Comparison of ENCODE assay signal across 18 mouse cellular contexts in the genomic region with DNA sequence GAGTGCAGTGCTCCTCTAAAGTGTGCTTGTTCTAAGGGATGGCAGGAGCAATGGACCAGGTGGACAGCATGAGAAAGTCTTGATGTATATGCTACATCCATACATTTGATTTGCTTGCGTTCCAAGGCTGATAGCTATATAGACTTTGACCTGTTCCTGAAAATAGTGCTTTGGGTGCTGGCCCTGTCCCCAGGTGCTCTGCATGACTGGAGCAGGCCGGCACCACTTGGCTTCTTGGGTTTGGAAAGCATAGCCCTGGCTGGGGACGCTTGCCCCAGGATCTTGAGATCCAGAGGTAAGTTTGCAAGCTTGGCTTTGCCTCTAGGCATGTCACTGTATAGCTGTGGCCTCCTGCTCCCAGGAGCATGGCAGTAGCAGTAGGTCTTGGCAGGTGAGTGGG. TPM values are rescaled to one million over a fixed set of nuclear protein-coding genes. Genes with fewer than 3 reads are reported as not detected.
DNase-seq lines count a peak whose midpoint lies in the region; ATAC-seq and TF ChIP-seq lines count a peak whose summit lies in the region.
"Had no signal": no experiment of that assay in that cellular context is flagged by ENCODE, and none has a peak within 500 bp of the region (broad histone marks: within the 10 kb centered on the region; RNA-seq: fewer than 3 reads in every experiment).

No protein-coding gene starts in this region.

- TF ChIP-seq CTCF in small intestine, adult 2 months (IDR thresholded peaks at IDR 0.05; ENCODE audit: extremely low read depth, insufficient read length, insufficient replicate concordance, low read depth, low read length): no peak

- H3K4me3 ChIP-seq in kidney, embryonic 14.5 days (ENCODE audit: low read length): no peak overlapping the region
- H3K4me3 ChIP-seq in liver, embryonic 13.5 days (replicated peaks): no peak overlapping the region
- no peak overlapping the region for H3K4me3 ChIP-seq in liver, embryonic 11.5 days (ENCODE audit: low read depth, low read length)
- H3K4me3 ChIP-seq in intestine, embryonic 16.5 days (ENCODE audit: low read length): no peak overlapping the region
- no peak overlapping the region for H3K4me3 ChIP-seq in small intestine, adult 2 months (ENCODE audit: low read depth, low read length)
- H3K4me3 ChIP-seq: embryonic facial prominence, embryonic 12.5 days; forebrain, embryonic 15.5 days; heart, embryonic 12.5 days; hindbrain, embryonic 10.5 days had no signal

- H3K27ac ChIP-seq in kidney, embryonic 14.5 days (ENCODE audit: low read depth, low read length): no peak overlapping the region
- no peak overlapping the region for H3K27ac ChIP-seq in liver, embryonic 13.5 days
- H3K27ac ChIP-seq in liver, embryonic 11.5 days (ENCODE audit: low read depth, low read length): no peak overlapping the region
- H3K27ac ChIP-seq in intestine, embryonic 16.5 days (ENCODE audit: low read length): 0 out of 2 replicates have a peak overlapping the region, but pooled peaks have one; percentile 20
- peak overlapping the region; percentile 72 for H3K27ac ChIP-seq in small intestine, adult 2 months (ENCODE audit: insufficient read depth, low read depth, low read length)
- H3K27ac ChIP-seq: embryonic facial prominence, embryonic 12.5 days; forebrain, embryonic 15.5 days; hindbrain, embryonic 10.5 days; hindbrain, embryonic 14.5 days had no signal

- H3K9ac ChIP-seq in kidney, embryonic 14.5 days (ENCODE audit: low read depth, low read length): no peak overlapping the region
- 0 out of 2 replicates have a peak overlapping the region, but pooled peaks have one; percentile 3 for H3K9ac ChIP-seq in liver, embryonic 13.5 days
- no peak overlapping the region for H3K9ac ChIP-seq in liver, embryonic 11.5 days (ENCODE audit: low read depth, low read length)
- H3K9ac ChIP-seq in intestine, embryonic 16.5 days (ENCODE audit: low read depth, low read length): no peak overlapping the region
- H3K9ac ChIP-seq: embryonic facial prominence, embryonic 12.5 days; forebrain, embryonic 15.5 days; hindbrain, embryonic 14.5 days had no signal

- H3K4me2 ChIP-seq in kidney, embryonic 14.5 days (replicated peaks; ENCODE audit: low read depth, low read length): no peak overlapping the region
- no peak overlapping the region for H3K4me2 ChIP-seq in liver, embryonic 13.5 days
- no peak overlapping the region for H3K4me2 ChIP-seq in liver, embryonic 11.5 days
- peak overlapping the region; percentile 21; the same call in 1 of the 2 replicates for H3K4me2 ChIP-seq in intestine, embryonic 16.5 days (ENCODE audit: low read depth, low read length)
- H3K4me2 ChIP-seq: embryonic facial prominence, embryonic 12.5 days; forebrain, embryonic 15.5 days; heart, embryonic 12.5 days; hindbrain, embryonic 14.5 days had no signal

- H3K9me3 ChIP-seq in kidney, embryonic 14.5 days (ENCODE audit: control insufficient read depth, low read length): no peaks in the 10 kb centered on the region
- H3K9me3 ChIP-seq in liver, embryonic 13.5 days (replicated peaks): no peaks in the 10 kb centered on the region
- no peaks in the 10 kb centered on the region for H3K9me3 ChIP-seq in liver, embryonic 11.5 days (ENCODE audit: control insufficient read depth, low read length)
- H3K9me3 ChIP-seq in intestine, embryonic 16.5 days (ENCODE audit: control insufficient read depth, low read length): no peaks in the 10 kb centered on the region
- H3K9me3 ChIP-seq: embryonic facial prominence, embryonic 12.5 days; forebrain, embryonic 15.5 days; heart, embryonic 12.5 days; hindbrain, embryonic 10.5 days had no signal

- no peak for ATAC-seq in kidney, embryonic 14.5 days (ENCODE audit: low FRiP score, low TSS enrichment)
- no peak for ATAC-seq in liver, embryonic 13.5 days (ENCODE audit: low read depth)
- ATAC-seq in liver, embryonic 11.5 days (replicated peaks; ENCODE audit: low FRiP score): no peak
- ATAC-seq in intestine, embryonic 16.5 days: no peak
- no peak for ATAC-seq in CD4-positive, CD25-positive, alpha-beta regulatory T cell, adult 4 months
- ATAC-seq: forebrain, embryonic 15.5 days had no signal

- H3K4me1 ChIP-seq in kidney, embryonic 14.5 days (ENCODE audit: control insufficient read depth, insufficient read depth, low read length): peaks cover 12% of the 10 kb centered on the region; the same call in 1 of the 2 replicates
- peaks cover 86% of the 10 kb centered on the region for H3K4me1 ChIP-seq in liver, embryonic 13.5 days (replicated peaks)
- H3K4me1 ChIP-seq in liver, embryonic 11.5 days (replicated peaks; ENCODE audit: control insufficient read depth, insufficient read depth, low read length): peaks cover 62% of the 10 kb centered on the region
- H3K4me1 ChIP-seq in intestine, embryonic 16.5 days (ENCODE audit: control insufficient read depth, insufficient read depth, low read length): peaks cover 46% of the 10 kb centered on the region
- H3K4me1 ChIP-seq in small intestine, adult 2 months (ENCODE audit: control insufficient read depth, insufficient read depth, insufficient read length, low read length): peaks cover 50% of the 10 kb centered on the region

- peak; percentile 52 for DNase-seq in kidney, adult 9 months
- no peak for DNase-seq in liver, embryonic 13.5 days
- no peak for DNase-seq in liver, embryonic 11.5 days (ENCODE audit: low spot score)
- DNase-seq: adrenal gland, adult 8-10 months; cerebellum, adult 9-10 months; cerebellum, postnatal 25 days; heart, adult 18-20 months had no signal

- peaks cover 34% of the 10 kb centered on the region for H3K36me3 ChIP-seq in kidney, embryonic 14.5 days (ENCODE audit: control insufficient read depth, insufficient read depth, low read length)
- peaks cover 56% of the 10 kb centered on the region for H3K36me3 ChIP-seq in liver, embryonic 13.5 days
- peaks cover 20% of the 10 kb centered on the region; the same call in 1 of the 2 replicates for H3K36me3 ChIP-seq in liver, embryonic 11.5 days (ENCODE audit: control insufficient read depth, insufficient read depth, low read length)
- H3K36me3 ChIP-seq in intestine, embryonic 16.5 days (ENCODE audit: control insufficient read depth, insufficient read depth, low read length): peaks cover 3% of the 10 kb centered on the region; the same call in 1 of the 2 replicates
- peaks cover 39% of the 10 kb centered on the region for H3K36me3 ChIP-seq in small intestine, adult 2 months (ENCODE audit: control insufficient read depth, insufficient read depth, low read length)

- no peaks in the 10 kb centered on the region for H3K27me3 ChIP-seq in kidney, embryonic 14.5 days (ENCODE audit: control insufficient read depth, insufficient read depth, low read length)
- no peaks in the 10 kb centered on the region for H3K27me3 ChIP-seq in liver, embryonic 13.5 days
- H3K27me3 ChIP-seq in liver, embryonic 11.5 days (replicated peaks; ENCODE audit: control insufficient read depth, insufficient read depth, low read length): no peaks in the 10 kb centered on the region
- H3K27me3 ChIP-seq in intestine, embryonic 16.5 days (replicated peaks; ENCODE audit: control insufficient read depth, insufficient read depth, low read length): no peaks in the 10 kb centered on the region
- no peaks in the 10 kb centered on the region for H3K27me3 ChIP-seq in small intestine, adult 2 months (ENCODE audit: control insufficient read depth, insufficient read depth, low read length)
- H3K27me3 ChIP-seq: embryonic facial prominence, embryonic 12.5 days; forebrain, embryonic 15.5 days; heart, embryonic 12.5 days had no signal

- WGBS in kidney, embryonic 14.5 days: 90% methylated on average over 3 of the region's 3 CpGs
- WGBS in liver, embryonic 13.5 days (ENCODE audit: insufficient replicate concordance): 77% methylated on average over 3 of the region's 3 CpGs
- 86% methylated on average over 3 of the region's 3 CpGs for WGBS in liver, embryonic 11.5 days
- 67% methylated on average over 3 of the region's 3 CpGs for WGBS in intestine, embryonic 16.5 days
- 24% methylated on average over 3 of the region's 3 CpGs for WGBS in small intestine, adult 2 months

- TF ChIP-seq POLR2A in small intestine, adult 2 months (IDR thresholded peaks at IDR 0.05; ENCODE audit: low read depth, low read length): no peak

RNA-seq across cellular contexts. Expression of a gene that starts 5.1 kb away (rescaled TPM):
- polyA plus RNA-seq in kidney, embryonic 14.5 days (2014; fragmentation: Nextera tagmentation; extraction: Ambion mirVana): 104 and 144 TPM in 2 replicates
- polyA plus RNA-seq in liver, embryonic 13.5 days (2015; fragmentation: Nextera tagmentation; extraction: Ambion mirVana): 64.1 and 73.2 TPM in 2 replicates
- 94.0 and 99.7 TPM in 2 replicates for polyA plus RNA-seq in liver, embryonic 11.5 days (2014; fragmentation: Nextera tagmentation; extraction: Ambion mirVana)
- polyA plus RNA-seq in intestine, embryonic 16.5 days (2015; fragmentation: Nextera tagmentation; extraction: Ambion mirVana): 177 and 181 TPM in 2 replicates
- 82.9 and 176 TPM in 2 replicates for polyA plus RNA-seq in small intestine, adult 2 months (2012; rRNA removed)
- 100 to 1,000 TPM; 107 to 179 TPM for polyA plus RNA-seq in CD4-positive, CD25-positive, alpha-beta regulatory T cell, adult 4 months (2017; shearing (Covaris generic))

RNA-seq across cellular contexts. Expression of a gene that starts 19.3 kb away (rescaled TPM):
- polyA plus RNA-seq in kidney, embryonic 14.5 days (2014; fragmentation: Nextera tagmentation; extraction: Ambion mirVana): 253 and 294 TPM in 2 replicates
- polyA plus RNA-seq in liver, embryonic 13.5 days (2015; fragmentation: Nextera tagmentation; extraction: Ambion mirVana): 118 and 127 TPM in 2 replicates
- polyA plus RNA-seq in liver, embryonic 11.5 days (2014; fragmentation: Nextera tagmentation; extraction: Ambion mirVana): 249 and 271 TPM in 2 replicates
- 330 and 356 TPM in 2 replicates for polyA plus RNA-seq in intestine, embryonic 16.5 days (2015; fragmentation: Nextera tagmentation; extraction: Ambion mirVana)
- polyA plus RNA-seq in small intestine, adult 2 months (2012; rRNA removed): 129 and 254 TPM in 2 replicates
- 100 to 1,000 TPM in 1 of 2 experiments, 10 to 100 TPM in 1; 96.6 to 109 TPM for polyA plus RNA-seq in CD4-positive, CD25-positive, alpha-beta regulatory T cell, adult 4 months (2017; shearing (Covaris generic))

RNA-seq across cellular contexts. Expression of a gene that starts 19.4 kb away (rescaled TPM):
- polyA plus RNA-seq in kidney, embryonic 14.5 days (2014; fragmentation: Nextera tagmentation; extraction: Ambion mirVana): 1.2 and 1.8 TPM in 2 replicates
- 1.1 and 5.3 TPM in 2 replicates for polyA plus RNA-seq in liver, embryonic 13.5 days (2015; fragmentation: Nextera tagmentation; extraction: Ambion mirVana)
- 1.8 and 4.5 TPM in 2 replicates for polyA plus RNA-seq in liver, embryonic 11.5 days (2014; fragmentation: Nextera tagmentation; extraction: Ambion mirVana)
- polyA plus RNA-seq in intestine, embryonic 16.5 days (2015; fragmentation: Nextera tagmentation; extraction: Ambion mirVana): 1.9 TPM in 1 of 2 replicates, not detected in the other
- not detected in 2 replicates for polyA plus RNA-seq in small intestine, adult 2 months (2012; rRNA removed)
- 1 to 10 TPM in 1 of 2 experiments, not detected in 1; 3.0 TPM for polyA plus RNA-seq in CD4-positive, CD25-positive, alpha-beta regulatory T cell, adult 4 months (2017; shearing (Covaris generic))
- polyA plus RNA-seq: cortical plate, adult 2 months; forebrain, embryonic 11.5 days; heart, embryonic 12.5 days had no signal

RNA-seq across cellular contexts. Expression of a gene that starts 35.4 kb away (rescaled TPM):
- polyA plus RNA-seq in kidney, embryonic 14.5 days (2014; fragmentation: Nextera tagmentation; extraction: Ambion mirVana): 41.3 and 51.8 TPM in 2 replicates
- 47.2 and 50.1 TPM in 2 replicates for polyA plus RNA-seq in liver, embryonic 13.5 days (2015; fragmentation: Nextera tagmentation; extraction: Ambion mirVana)
- polyA plus RNA-seq in liver, embryonic 11.5 days (2014; fragmentation: Nextera tagmentation; extraction: Ambion mirVana): 62.1 and 67.9 TPM in 2 replicates
- polyA plus RNA-seq in intestine, embryonic 16.5 days (2015; fragmentation: Nextera tagmentation; extraction: Ambion mirVana): 61.5 and 68.6 TPM in 2 replicates
- polyA plus RNA-seq in small intestine, adult 2 months (2012; rRNA removed): 16.5 and 20.9 TPM in 2 replicates
- polyA plus RNA-seq in CD4-positive, CD25-positive, alpha-beta regulatory T cell, adult 4 months (2017; shearing (Covaris generic)): 10 to 100 TPM; 42.0 to 65.6 TPM

RNA-seq across cellular contexts. Expression of a gene that starts 56.6 kb away (rescaled TPM):
- 1.1 and 1.3 TPM in 2 replicates for polyA plus RNA-seq in kidney, embryonic 14.5 days (2014; fragmentation: Nextera tagmentation; extraction: Ambion mirVana)
- 10.3 and 10.7 TPM in 2 replicates for polyA plus RNA-seq in liver, embryonic 13.5 days (2015; fragmentation: Nextera tagmentation; extraction: Ambion mirVana)
- polyA plus RNA-seq in liver, embryonic 11.5 days (2014; fragmentation: Nextera tagmentation; extraction: Ambion mirVana): 18.6 and 19.1 TPM in 2 replicates
- polyA plus RNA-seq in intestine, embryonic 16.5 days (2015; fragmentation: Nextera tagmentation; extraction: Ambion mirVana): 3.8 and 3.9 TPM in 2 replicates
- polyA plus RNA-seq in small intestine, adult 2 months (2012; rRNA removed): 14.3 and 17.4 TPM in 2 replicates
- polyA plus RNA-seq in CD4-positive, CD25-positive, alpha-beta regulatory T cell, adult 4 months (2017; shearing (Covaris generic)): 100 to 1,000 TPM; 449 to 774 TPM

Comparison
In these comparisons a context has a peak if more than half of its experiments do, and no peak if none do; other contexts are left out.
1. H3K27ac ChIP-seq: peak in intestine, embryonic 16.5 days (single experiment) and small intestine, adult 2 months (single experiment); none in kidney, embryonic 14.5 days (single experiment), liver, embryonic 13.5 days (single experiment) and liver, embryonic 11.5 days (single experiment).